Mouse (Mus musculus) MN1 (cell line): ENCODE results near the gene Pcid2.

ENCODE experiments used
- DNase-seq: peaks from one replicate; pipeline ENCODE4 v3.0.0-alpha.2; 2016; ENCODE audit warnings: low spot score

Gene Pcid2

GRCm38 (mm10) chr8:13105087-13105881 is at the start of gene Pcid2, which contains the start of gene Cul4a:
Gene Pcid2, minus strand, starts transcription at chr8:13105459.
Gene Cul4a, plus strand, starts transcription at chr8:13105621.
- DNase-seq, result peak; percentile 99

- no peak for DNase-seq
Measured at GRCm38 (mm10) chr8:13154099-13154498, 48.8 kb upstream of the Pcid2 start.

- DNase-seq, result no peak
Measured at GRCm38 (mm10) chr8:13150929-13151328, 45.7 kb upstream of the Pcid2 start.

GRCm38 (mm10) chr8:13149866-13150265 is 44.6 kb upstream of the Pcid2 start:
- no peak for DNase-seq

GRCm38 (mm10) chr8:13149287-13149686 is 44.0 kb upstream of the Pcid2 start:
- no peak for DNase-seq

- no peak for DNase-seq
Measured at GRCm38 (mm10) chr8:13148476-13148875, 43.2 kb upstream of the Pcid2 start.

GRCm38 (mm10) chr8:13141681-13142080 is 36.4 kb upstream of the Pcid2 start:
- DNase-seq, result no peak

- no peak for DNase-seq
Measured at GRCm38 (mm10) chr8:13139641-13140182, 34.5 kb upstream of the Pcid2 start.

GRCm38 (mm10) chr8:13132220-13132619 is 27.0 kb upstream of the Pcid2 start:
- peak; percentile 64 for DNase-seq

GRCm38 (mm10) chr8:13124897-13125296 is 19.6 kb upstream of the Pcid2 start:
- DNase-seq, result no peak

GRCm38 (mm10) chr8:13122887-13123421 is 17.7 kb upstream of the Pcid2 start:
- DNase-seq, result no peak

GRCm38 (mm10) chr8:13120882-13121665 is 15.8 kb upstream of the Pcid2 start:
- DNase-seq, result no peak

GRCm38 (mm10) chr8:13118516-13118915 is 13.3 kb upstream of the Pcid2 start:
- no peak for DNase-seq

- no peak for DNase-seq
Measured at GRCm38 (mm10) chr8:13117096-13117495, 11.8 kb upstream of the Pcid2 start.

- no peak for DNase-seq
Measured at GRCm38 (mm10) chr8:13113232-13113631, 8.0 kb upstream of the Pcid2 start.

- no peak for DNase-seq
Measured at GRCm38 (mm10) chr8:13111917-13112316, 6.7 kb upstream of the Pcid2 start.

GRCm38 (mm10) chr8:13109416-13109960 is 4.2 kb upstream of the Pcid2 start:
- peak; percentile 53 for DNase-seq

- no peak for DNase-seq
Measured at GRCm38 (mm10) chr8:13108967-13109366, 3.7 kb upstream of the Pcid2 start.

GRCm38 (mm10) chr8:13107990-13108638 is 2.9 kb upstream of the Pcid2 start:
- no peak for DNase-seq

- peak; percentile 71 for DNase-seq
Measured at GRCm38 (mm10) chr8:13105908-13106551, 771 bp upstream of the Pcid2 start.

- DNase-seq, result peak; percentile 94
Measured at GRCm38 (mm10) chr8:13104691-13105086, 570 bp downstream of the Pcid2 start.
